Mouse (Mus musculus): ENCODE results near the gene Cbx4. TPM values are rescaled to one million over a fixed set of nuclear protein-coding genes. Genes with fewer than 3 reads are reported as not detected.

Cbx4 gene
- polyA plus RNA-seq, 1 experiment, result 18.8 TPM

DNA sequence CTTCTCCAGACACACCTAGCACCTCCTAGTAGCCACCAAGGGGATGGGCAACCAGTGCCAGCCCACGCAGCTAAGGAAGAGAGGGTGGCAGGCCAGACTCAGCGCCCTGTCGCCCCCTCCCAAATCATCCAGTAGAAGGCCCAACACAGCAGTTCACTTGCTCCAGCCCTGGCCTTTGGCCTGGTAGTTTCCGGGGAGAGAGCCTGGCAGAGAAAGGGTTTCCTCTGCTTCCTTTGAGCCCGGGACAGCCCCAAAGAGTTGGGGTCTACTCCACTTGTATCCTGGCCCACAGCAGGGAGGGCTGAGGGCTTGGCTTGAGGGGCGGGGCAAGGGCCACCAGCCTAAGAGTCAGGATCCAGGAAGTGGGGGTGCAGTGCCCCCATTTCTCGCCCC is 6.6 kb downstream of the Cbx4 start:
- no peak overlapping the region for H3K27ac ChIP-seq (ENCODE audit: control insufficient read depth, insufficient read depth, low read depth, low read length, poor library complexity)
- 66% methylated on average over 7 of the region's 7 CpGs for WGBS
- peaks cover 3% of the 10 kb centered on the region for H3K4me1 ChIP-seq (ENCODE audit: control insufficient read depth, insufficient read depth, low read length)
- H3K4me3 ChIP-seq (replicated peaks; ENCODE audit: control insufficient read depth, low read depth, low read length), result no peak overlapping the region
- TF ChIP-seq CTCF (IDR thresholded peaks at IDR 0.05; ENCODE audit: control insufficient read depth, insufficient read depth, low read length) (no peak), POLR2A (IDR thresholded peaks at IDR 0.05; ENCODE audit: borderline replicate concordance, control insufficient read depth, low read depth, low read length) (no peak)

DNA sequence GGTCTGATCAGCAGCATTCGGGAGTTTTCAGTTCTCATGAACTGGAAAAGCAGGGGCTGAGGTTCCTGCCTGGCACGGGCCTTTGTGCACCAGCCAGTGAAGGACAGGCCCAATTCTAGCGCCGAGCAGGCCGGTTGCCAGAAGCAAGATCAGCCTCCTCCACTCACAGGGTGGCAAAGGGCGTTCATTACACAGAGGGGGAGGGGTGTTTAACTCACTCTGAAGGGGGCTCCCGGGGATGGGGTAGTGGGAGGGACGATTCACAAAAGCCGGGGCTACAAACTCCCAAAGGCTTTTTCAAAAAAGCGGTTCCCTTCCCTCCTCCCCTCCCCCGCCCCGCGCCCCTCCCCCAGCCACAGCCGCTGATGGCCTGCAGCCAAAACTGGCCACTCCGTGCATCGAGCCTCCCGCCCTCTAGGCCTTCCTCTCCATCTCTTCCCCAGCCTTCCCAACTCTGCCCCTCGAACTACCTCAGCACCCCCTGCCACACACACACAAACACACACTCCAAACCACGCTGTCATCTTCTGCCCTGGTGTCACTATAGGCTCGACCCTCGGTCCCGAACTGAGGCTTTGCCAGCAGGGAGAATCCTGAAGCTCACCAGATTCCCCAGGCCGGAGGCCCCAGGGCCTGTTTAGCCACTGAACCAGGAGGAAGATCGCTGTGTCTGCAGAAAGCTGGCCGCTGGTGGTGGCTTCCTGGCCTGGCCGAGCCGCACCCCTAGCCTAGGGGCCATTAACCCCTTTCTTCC is 7.2 kb downstream of the Cbx4 start:
- WGBS, result 63% methylated on average over 27 of the region's 27 CpGs
- peaks cover 3% of the 10 kb centered on the region for H3K4me1 ChIP-seq (ENCODE audit: control insufficient read depth, insufficient read depth, low read length)
- H3K27ac ChIP-seq (ENCODE audit: control insufficient read depth, insufficient read depth, low read depth, low read length, poor library complexity), result no peak overlapping the region
- no peak for TF ChIP-seq POLR2A (IDR thresholded peaks at IDR 0.05; ENCODE audit: borderline replicate concordance, control insufficient read depth, low read depth, low read length)
- TF ChIP-seq CTCF (IDR thresholded peaks at IDR 0.05; ENCODE audit: control insufficient read depth, insufficient read depth, low read length), result no peak
- no peak overlapping the region for H3K4me3 ChIP-seq (replicated peaks; ENCODE audit: control insufficient read depth, low read depth, low read length)

DNA sequence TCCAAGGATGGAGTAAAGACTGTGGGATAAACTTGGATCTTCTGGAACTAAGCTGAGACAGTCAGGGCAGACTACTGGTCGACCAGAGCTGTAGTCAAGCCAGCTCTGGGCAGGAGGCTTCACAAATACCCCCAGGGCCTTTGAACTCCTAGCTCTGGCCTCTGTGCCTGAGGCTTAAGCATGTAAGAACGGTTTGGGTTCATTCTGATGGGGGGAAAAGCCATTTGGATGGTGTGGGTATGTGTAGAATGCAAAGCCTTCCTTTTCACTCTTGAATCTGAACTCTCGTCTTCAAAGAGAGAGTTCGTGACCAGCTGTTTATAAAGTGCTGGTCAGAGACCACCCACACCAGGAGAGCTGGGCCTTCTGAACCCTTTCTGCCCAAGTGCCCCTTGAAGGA is 8.3 kb downstream of the Cbx4 start:
- H3K27ac ChIP-seq (ENCODE audit: control insufficient read depth, insufficient read depth, low read depth, low read length, poor library complexity), result no peak overlapping the region
- H3K4me3 ChIP-seq (replicated peaks; ENCODE audit: control insufficient read depth, low read depth, low read length), result no peak overlapping the region
- peaks cover 3% of the 10 kb centered on the region for H3K4me1 ChIP-seq (ENCODE audit: control insufficient read depth, insufficient read depth, low read length)
- 88% methylated on average over 4 of the region's 4 CpGs for WGBS
- TF ChIP-seq CTCF (IDR thresholded peaks at IDR 0.05; ENCODE audit: control insufficient read depth, insufficient read depth, low read length), result no peak
- no peak for TF ChIP-seq POLR2A (IDR thresholded peaks at IDR 0.05; ENCODE audit: borderline replicate concordance, control insufficient read depth, low read depth, low read length)

DNA sequence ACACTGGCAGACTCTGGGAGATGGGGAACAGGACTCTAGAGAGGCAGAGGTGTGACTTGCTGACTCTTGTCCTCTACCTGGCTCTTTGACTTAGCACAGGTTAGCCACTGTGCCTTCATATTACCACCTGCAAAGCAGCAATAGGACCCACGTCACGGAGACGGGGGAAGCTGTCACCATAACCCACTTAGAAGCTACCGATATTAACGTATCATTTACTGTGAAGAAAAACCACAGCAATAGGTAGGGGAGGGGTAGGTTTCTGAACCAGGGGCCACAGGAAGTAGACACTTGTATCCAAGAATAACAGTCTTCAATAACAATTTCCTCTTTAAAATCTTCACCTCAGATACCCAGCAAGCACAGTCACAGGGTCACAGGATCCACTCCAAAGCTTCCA is 10.2 kb downstream of the Cbx4 start:
- 6% methylated on average over 5 of the region's 5 CpGs for WGBS
- TF ChIP-seq CTCF (IDR thresholded peaks at IDR 0.05; ENCODE audit: control insufficient read depth, insufficient read depth, low read length) (no peak), POLR2A (IDR thresholded peaks at IDR 0.05; ENCODE audit: borderline replicate concordance, control insufficient read depth, low read depth, low read length) (no peak)
- no peak overlapping the region for H3K27ac ChIP-seq (ENCODE audit: control insufficient read depth, insufficient read depth, low read depth, low read length, poor library complexity)

DNA sequence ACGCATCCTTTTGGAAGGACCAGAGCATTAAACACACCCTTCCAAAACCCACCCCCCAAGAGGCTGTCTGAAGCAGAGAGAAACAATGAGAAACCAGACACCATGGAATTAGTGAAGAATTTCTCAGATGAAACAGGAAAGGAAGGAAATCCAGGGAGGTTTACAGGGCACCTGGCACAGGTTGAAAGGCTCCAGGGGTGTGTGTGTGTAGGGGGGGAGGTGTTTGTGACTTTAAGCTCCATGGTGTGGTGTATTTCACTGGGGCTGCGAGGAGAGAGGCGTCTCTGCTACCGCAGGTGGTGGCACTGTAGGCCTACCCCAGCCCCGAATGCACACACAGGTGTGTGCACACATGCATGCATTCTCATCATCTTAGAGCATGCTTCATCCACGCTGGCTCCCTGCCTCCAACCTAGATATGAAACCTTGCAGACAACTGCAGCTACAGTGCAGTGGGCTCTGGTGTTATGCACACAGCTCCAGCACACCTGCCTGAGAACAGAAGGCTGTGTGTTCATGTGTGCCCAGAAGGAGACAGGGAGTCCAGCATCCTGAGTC is 12.1 kb downstream of the Cbx4 start:
- peaks cover under 1% of the 10 kb centered on the region for H3K4me1 ChIP-seq (ENCODE audit: control insufficient read depth, insufficient read depth, low read length)
- 72% methylated on average over 6 of the region's 6 CpGs for WGBS
- H3K4me3 ChIP-seq (replicated peaks; ENCODE audit: control insufficient read depth, low read depth, low read length), result no peak overlapping the region
- TF ChIP-seq CTCF (IDR thresholded peaks at IDR 0.05; ENCODE audit: control insufficient read depth, insufficient read depth, low read length) (no peak), POLR2A (IDR thresholded peaks at IDR 0.05; ENCODE audit: borderline replicate concordance, control insufficient read depth, low read depth, low read length) (no peak)
- H3K27ac ChIP-seq (ENCODE audit: control insufficient read depth, insufficient read depth, low read depth, low read length, poor library complexity), result no peak overlapping the region

More for the DNA sequence above, 10.2 kb downstream of the Cbx4 start:
- H3K4me3 ChIP-seq (replicated peaks; ENCODE audit: control insufficient read depth, low read depth, low read length), result no peak overlapping the region
- peaks cover 2% of the 10 kb centered on the region for H3K4me1 ChIP-seq (ENCODE audit: control insufficient read depth, insufficient read depth, low read length)

DNA sequence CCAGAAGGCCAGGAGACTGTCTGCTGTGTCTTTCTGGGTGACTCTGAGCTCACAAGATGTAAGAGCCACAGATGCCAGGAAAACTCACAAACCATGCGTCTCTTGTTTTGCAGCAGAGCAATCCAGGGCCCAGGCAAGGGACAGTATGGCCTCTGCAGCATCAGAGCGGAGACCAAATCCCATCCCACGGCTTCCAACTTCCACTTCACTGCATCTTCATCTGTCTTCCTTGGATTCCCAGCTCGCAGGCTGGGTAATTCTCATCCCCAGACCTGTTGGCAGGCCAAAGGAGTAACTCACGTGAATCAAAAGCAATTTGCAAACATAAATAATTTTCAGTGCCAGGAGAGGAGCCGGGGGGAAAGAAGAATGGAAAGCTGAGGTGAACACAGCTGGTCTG is 13.0 kb downstream of the Cbx4 start:
- TF ChIP-seq CTCF (IDR thresholded peaks at IDR 0.05; ENCODE audit: control insufficient read depth, insufficient read depth, low read length) (no peak), POLR2A (IDR thresholded peaks at IDR 0.05; ENCODE audit: borderline replicate concordance, control insufficient read depth, low read depth, low read length) (no peak)
- no peak overlapping the region for H3K4me3 ChIP-seq (replicated peaks; ENCODE audit: control insufficient read depth, low read depth, low read length)
- no peaks in the 10 kb centered on the region; the same call in 1 of the 2 replicates for H3K4me1 ChIP-seq (ENCODE audit: control insufficient read depth, insufficient read depth, low read length)
- WGBS, result 81% methylated on average over 6 of the region's 6 CpGs
- H3K27ac ChIP-seq (ENCODE audit: control insufficient read depth, insufficient read depth, low read depth, low read length, poor library complexity), result no peak overlapping the region

DNA sequence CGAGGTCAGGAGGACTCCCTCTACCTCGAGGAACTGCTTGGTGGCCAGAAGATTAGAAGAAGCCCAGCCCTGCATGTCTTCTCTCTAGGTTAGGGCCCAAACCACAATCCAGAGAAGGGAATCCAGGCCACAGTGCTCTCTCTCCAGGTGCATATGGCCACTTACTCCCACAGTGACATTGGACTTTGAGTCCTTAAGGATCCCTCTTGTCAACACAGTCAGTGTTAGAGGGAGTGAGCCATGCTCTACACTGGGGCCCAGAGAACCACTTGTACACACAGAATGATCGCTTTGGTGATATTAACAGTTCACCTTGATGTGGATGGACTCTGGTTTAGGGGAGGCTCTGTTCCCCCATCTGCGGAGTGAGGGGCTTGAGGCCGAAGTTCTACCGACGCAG is 13.8 kb downstream of the Cbx4 start:
- TF ChIP-seq POLR2A (IDR thresholded peaks at IDR 0.05; ENCODE audit: borderline replicate concordance, control insufficient read depth, low read depth, low read length), result no peak
- no peak for TF ChIP-seq CTCF (IDR thresholded peaks at IDR 0.05; ENCODE audit: control insufficient read depth, insufficient read depth, low read length)
- Histone ChIP-seq H3K4me1 (ENCODE audit: control insufficient read depth, insufficient read depth, low read length) (no peaks in the 10 kb centered on the region; the same call in 1 of the 2 replicates), H3K27ac (ENCODE audit: control insufficient read depth, insufficient read depth, low read depth, low read length, poor library complexity) (no peak overlapping the region), H3K4me3 (replicated peaks; ENCODE audit: control insufficient read depth, low read depth, low read length) (no peak overlapping the region)
- 75% methylated on average over 7 of the region's 7 CpGs for WGBS

DNA sequence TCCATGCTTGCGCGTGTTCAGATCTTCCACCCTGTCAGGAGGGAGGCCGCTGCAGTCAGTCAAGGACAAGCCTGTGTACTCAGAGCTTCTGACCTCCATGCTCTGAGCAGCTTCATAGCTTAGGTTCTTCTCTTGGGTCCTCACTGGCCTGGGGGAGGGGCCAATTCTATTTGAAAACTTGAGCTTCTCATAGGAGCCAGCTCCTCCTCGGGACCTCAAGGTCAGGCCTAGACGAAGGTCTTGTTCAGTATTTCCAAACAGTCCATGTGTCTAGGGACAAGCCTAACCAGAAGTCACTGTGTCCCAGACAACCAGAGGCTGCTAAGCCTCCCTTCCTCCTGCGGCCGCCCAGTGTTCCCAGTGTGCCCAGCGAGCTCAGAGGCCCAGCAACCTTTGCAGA is 19.2 kb downstream of the Cbx4 start:
- Histone ChIP-seq H3K4me1 (ENCODE audit: control insufficient read depth, insufficient read depth, low read length) (peaks cover 2% of the 10 kb centered on the region), H3K27ac (ENCODE audit: control insufficient read depth, insufficient read depth, low read depth, low read length, poor library complexity) (no peak overlapping the region), H3K4me3 (replicated peaks; ENCODE audit: control insufficient read depth, low read depth, low read length) (no peak overlapping the region)
- TF ChIP-seq POLR2A (IDR thresholded peaks at IDR 0.05; ENCODE audit: borderline replicate concordance, control insufficient read depth, low read depth, low read length) (no peak), CTCF (IDR thresholded peaks at IDR 0.05; ENCODE audit: control insufficient read depth, insufficient read depth, low read length) (no peak)
- WGBS, result 84% methylated on average over 8 of the region's 8 CpGs
